Mouse (Mus musculus): ENCODE measurements at regions not wholly inside any gene's neighbourhood (a gene's known extent, or its start where the extent isn't known, plus 50 kb on each side); places are given as distances from the start of the nearest gene placed in this dataset.

DNA sequence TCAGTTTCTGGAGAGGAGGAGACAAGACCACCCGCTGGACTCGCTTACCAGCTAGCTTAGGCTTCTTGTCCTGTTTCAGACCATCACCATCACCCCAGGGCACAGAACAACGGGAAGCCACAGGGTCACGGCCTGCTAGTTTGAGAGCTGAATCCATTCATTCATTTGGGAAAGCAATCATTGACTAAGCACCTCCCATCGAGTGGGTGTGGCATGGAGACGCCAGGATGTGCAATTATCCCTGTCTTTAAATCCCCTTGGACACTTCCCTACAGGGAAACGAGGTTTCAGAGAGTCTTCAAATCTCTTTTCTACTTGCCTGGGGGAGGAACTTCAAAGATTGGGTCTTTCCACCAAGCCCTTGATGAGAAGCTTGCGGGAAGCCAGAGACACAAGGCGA lies 108.7 kb downstream of the 2410131K14Rik start:
- no peak for DNase-seq (ENCODE audit: low spot score in 2 of 2)

DNA sequence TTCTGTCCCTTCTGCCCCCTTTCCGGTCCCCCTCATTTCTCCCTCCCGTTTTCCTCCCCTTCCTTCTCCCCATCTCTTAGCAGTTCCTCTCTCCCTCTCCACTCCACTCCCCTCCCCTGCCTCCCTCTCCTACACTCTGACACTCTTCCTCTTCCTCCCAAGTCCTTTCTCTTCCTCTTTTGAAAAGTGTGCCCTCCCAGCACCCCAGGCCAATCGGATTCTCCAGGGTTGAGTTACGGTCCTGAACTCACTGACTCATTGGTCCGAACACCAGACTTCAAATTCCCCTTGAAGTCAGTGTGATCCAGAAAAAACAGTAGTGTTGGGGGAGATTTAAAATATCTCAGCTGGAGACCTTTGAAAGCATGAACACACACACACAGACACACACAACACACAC lies 109.1 kb downstream of the 2410131K14Rik start:
- DNase-seq (ENCODE audit: low spot score in 2 of 2), result no peak

DNA sequence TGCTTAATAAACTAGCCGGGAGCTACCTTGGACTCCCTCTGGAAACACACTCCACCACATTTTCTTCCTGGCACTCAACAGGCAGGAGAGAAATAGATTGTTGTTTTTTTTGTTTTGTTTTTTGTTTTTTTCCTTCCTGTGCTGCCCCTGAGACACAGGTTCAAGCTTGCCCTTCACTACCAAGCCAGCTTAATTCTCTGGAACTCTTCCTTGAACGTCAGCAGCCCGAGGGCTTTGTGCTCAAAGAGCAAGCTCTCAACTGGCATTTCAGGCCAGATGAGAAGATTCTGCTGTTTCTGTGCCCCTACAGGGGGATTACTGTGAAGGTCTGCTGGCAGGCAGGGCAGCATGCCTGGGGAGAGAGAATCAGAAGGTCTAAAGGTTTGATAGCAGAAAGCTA lies 109.8 kb downstream of the 2410131K14Rik start:
- DNase-seq (ENCODE audit: low spot score in 2 of 2), result no peak

DNA sequence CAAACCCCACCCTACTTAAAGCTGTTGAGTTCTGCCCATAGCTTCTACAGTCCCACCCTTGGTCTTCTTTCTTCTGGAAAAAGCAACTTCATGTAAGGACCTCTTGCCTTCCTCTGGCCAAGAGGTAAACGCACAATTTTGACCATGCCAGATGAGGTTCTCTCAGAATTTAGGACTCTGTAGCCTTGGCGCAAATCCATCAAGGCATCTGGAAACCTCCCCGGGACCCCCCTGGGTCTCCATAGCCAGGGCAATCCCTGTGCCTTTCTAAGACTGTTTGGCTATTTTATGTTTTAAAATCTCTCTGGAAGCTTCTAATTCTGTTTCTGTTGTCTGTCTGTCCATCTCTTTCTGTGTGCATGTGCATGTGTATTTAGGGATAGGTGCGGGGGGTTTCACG lies 110.3 kb downstream of the 2410131K14Rik start:
- DNase-seq (ENCODE audit: low spot score in 2 of 2), result no peak

DNA sequence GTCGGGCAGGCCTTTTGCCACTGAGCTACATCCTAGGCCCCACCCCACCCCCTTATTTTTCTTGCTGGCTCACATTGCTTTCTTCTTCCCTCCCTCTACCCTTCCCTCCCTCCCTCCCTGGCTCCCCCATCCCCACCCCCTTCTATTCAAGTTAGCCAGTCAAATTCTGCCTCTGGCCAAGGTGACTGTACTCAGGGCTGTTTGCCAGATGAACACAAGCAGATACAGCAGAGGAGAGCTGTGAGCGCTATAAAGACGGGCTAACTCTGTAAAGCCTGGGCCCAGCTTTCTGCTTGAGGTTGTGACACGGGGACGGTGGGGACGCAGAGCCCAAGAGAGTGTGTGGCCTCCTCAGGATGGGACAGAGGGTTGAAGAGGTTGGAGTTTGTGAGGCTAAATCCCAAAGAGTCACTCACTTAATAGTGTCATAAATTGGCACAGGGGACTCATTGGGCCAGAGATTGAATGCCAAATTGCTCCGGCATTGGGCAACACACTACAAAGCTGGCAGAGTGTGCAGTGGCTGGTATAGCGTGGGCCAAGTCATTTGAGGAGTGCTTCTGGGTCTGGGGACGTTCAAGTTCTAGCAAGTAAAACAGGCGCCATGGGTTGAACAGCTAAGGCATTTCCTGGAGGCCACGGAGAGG lies 110.8 kb downstream of the 2410131K14Rik start:
- DNase-seq (ENCODE audit: low spot score in 2 of 2), result no peak

DNA sequence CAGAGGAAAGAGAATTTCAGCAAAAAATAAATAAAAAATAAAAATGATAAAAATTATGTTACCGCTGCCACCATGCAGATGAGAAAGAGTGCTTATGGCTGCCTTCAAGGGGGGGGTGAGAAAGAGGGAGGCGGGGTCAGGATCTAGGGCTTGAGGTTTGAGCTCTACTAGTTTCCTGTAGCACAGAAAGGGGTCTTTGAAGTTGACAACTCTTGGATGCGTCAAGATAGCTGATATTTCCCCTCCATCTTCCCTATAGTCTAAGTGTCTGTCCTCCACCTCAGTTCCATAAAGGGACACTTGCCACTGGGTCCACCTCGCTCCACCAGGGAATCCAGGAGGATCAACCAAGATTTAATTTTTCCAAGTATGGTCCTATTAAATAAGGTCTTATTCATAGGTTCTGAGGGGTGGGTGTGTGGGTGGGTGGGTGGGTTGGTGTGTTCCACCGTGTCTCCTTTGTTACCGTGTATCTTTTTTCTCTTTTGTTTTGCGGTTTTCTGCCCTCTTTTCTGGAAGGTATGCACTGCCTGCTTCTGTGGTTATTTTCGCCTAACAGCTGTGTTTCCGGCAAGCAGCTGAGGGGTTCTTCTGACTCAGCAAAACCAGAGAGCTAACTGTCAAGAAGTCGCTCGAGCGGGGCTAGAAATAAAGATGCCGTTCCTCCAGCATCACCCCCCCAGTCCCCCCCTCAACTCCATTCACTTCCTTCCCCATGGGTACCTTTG lies 114.8 kb downstream of the 2410131K14Rik start:
- DNase-seq (ENCODE audit: low spot score in 2 of 2), result no peak

DNA sequence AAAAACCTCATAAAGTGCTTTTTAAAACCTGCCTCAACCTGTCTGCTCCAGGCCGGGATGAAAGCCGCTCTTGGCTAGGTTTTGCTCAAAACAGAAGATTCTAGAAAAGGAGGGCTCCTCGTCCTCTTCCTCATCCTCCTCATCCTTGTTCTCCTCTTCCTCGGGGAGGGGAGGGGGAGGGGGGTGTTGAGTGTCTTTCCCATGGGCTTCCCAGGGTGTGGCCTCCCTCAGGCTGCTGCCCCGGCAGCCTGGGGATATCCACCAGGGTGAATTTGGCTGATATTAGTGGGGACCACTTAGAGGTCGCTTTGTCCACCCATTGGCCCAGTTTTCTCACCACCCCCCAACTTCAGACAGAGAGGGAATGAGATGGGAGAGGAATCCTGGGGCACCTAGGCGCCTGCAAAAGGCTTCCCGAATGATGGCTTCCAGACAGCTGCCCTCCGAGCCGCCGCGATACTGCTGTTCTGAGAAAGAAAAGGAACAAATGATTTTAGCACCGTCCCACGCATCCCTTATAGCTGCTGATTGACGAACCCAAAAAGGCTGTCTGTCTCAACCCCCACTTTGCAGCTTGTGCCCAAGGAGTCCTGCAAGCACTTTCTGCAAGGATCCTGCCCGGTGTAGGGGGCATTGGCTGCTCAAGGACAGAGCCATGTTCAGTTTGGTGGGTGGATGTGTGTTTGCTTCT lies 115.5 kb downstream of the 2410131K14Rik start:
- no peak for DNase-seq (ENCODE audit: low spot score in 2 of 2)

DNA sequence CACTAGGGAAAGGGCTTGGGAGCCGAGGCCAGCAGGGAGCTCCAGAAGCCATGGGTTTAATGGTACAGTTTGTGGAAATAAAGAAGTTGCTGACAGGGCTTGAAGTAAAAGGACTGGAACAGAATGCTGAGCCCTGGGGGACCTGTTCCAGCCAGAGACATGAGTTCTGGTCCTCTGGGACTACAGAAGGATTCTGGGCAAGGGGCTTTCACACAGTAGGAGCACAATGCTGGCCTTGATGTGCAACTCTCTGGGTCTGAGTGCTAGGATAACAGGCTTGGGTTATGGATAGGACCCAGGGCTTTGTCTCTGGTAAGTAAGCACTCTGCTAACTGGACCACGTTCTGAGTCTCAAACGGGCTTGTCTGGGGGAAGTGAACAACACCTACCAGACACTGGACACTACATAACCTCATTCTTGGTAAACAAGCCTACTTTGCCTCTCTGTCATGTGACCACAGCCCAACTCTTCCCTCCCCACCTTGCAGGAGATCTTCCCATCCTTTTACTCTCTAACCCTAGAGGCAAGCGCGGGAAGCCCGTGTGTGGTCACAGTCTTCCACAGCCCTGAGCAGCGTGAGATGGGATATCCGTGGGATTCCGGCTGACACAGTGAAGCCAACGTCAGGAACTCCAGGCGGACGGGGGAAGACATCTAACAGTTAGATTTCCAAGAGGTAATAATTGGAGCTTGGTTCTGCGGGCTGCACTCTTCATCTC lies 116.3 kb downstream of the 2410131K14Rik start:
- no peak for DNase-seq (ENCODE audit: low spot score in 2 of 2)

DNA sequence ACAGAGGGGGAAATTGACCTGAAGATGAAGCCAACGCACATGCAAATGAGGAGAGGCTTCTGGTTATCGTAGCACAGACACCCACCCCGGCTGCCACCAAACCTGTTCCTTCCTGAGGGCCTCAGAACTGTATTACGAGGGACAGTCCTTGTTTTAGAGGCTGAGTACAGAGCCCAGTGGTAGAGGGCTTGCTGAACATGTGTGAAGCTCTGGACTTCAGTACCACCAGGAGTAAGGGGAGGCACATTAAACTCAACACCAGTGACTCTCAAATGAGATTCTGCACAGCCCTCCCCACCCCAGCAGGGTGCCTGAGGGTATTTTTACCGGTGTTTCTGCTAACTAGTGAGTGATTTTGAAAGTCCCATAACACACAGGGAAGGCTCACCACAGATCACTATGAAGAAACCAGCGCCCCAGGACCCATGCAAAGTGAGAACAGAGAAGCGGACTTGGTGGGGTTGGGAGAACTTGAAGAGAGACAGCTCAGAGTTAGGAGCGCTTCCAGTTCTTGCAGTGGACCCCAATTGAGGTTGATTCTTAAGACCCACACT lies 116.9 kb downstream of the 2410131K14Rik start:
- DNase-seq (ENCODE audit: low spot score in 2 of 2), result no peak

DNA sequence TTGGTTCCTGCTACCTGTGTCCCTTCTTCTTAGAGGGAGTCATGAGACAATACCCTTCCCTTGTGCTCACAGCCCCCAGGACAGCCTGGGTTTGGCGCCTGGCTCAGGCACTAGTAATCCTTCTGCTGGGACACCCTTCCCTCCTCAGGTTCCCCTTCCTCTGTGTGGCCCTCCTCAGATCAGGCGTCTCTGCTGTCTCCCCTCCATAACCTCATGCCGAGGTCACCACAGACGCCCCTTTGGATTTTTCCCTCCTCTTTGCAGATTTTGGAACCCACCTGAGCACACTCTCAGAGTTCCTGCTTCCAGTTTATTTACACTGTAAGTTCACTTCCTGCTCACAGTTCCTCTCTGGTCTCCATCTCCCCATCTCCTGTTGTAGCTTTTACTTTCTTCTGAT lies 117.7 kb downstream of the 2410131K14Rik start:
- DNase-seq (ENCODE audit: low spot score in 2 of 2), result no peak

DNA sequence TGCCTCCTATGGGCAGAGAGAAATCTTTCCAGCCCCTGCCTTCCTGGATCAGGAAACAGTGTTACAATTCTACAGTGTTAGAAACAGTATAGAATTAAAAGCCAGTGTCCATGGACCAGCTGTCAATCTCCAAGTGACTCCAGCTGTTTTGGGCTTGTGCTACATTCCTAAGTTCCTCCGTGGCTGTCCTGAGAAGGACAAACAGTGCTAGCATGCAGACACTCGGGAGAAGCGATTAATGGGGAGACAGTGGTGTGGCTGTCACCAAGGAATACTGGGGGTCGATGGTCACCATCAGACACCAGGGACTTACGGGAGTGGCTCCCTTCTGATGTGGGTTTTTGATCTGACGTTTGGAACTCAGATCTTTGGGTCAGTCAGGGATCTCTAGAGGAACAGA lies 118.1 kb downstream of the 2410131K14Rik start:
- no peak for DNase-seq (ENCODE audit: low spot score in 2 of 2)

DNA sequence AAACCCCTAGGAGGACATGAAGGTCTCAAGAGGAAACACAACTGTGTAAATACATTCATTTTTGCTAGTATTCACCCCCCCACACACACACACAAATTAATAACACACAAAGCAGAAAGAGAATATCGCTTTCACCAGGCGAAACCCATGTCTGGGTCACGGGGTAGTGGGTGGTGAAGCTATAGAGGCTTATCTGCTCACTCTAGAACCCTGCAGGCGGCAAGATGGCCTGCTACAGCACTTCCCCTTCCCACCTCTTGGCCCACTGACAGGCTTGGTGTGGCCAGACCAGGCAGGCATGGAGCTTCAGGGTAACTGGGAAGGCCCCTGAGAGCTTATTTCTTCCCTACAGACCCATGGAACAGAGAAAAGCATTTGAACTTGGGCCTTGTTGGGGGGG lies 119.6 kb downstream of the 2410131K14Rik start:
- DNase-seq (ENCODE audit: low spot score in 2 of 2), result no peak

DNA sequence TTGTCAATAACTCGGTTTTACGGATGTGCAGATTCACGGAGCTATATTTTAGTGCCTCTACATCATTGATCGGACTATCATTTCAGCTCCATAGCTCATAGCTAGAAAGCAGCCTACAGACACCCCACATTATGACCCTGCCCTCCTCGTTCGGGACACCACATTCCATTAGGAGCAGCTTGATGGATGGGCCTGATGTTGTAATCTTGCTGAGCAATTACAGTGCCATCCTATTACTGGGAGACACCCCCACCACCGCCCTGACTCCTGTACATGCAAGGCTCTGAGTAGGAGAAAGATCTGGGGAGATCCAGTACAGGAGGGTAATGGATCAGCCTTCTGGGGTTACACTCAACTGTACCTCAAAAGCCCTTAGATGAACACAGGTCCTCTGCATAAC lies 120.2 kb downstream of the 2410131K14Rik start:
- no peak for DNase-seq (ENCODE audit: low spot score in 2 of 2)

DNA sequence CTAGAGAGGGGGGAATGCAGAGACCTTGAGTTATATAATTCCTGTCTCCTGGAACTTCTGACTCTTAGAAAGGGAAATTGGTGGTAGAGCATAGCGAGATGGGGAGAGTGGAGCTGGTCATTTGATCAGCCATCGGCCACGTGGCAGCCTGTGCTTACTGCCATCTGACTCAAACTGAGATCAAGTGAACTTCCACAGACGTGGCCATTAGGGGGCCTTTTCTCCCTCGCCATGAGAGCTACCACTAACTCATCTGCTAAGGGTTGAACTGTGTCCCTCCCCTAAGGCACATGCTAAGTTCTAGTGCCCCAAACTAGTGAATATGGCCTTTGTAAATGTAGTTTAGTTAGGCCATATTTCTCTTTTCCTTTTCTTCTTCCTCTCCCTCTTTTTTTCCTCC lies 120.6 kb downstream of the 2410131K14Rik start:
- no peak for DNase-seq (ENCODE audit: low spot score in 2 of 2)

DNA sequence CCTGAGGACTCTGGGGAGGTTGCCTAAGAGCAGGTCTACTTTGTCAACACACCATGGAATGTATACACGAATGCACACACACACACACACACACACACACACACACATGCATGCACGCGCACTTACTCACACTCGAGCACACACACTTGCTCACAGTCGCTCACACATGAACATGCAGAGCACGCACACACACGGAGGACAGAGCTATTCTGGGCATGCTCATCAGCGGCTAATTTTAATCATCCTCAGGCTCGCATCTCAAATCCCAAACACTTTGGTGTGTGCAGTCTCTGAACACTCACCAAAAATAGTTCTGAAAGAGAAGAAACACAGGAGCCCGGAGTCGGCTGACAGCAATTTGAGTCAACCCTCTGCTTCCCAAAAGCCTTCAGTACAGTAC lies 122.0 kb downstream of the 2410131K14Rik start:
- DNase-seq (ENCODE audit: low spot score in 2 of 2), result no peak

DNA sequence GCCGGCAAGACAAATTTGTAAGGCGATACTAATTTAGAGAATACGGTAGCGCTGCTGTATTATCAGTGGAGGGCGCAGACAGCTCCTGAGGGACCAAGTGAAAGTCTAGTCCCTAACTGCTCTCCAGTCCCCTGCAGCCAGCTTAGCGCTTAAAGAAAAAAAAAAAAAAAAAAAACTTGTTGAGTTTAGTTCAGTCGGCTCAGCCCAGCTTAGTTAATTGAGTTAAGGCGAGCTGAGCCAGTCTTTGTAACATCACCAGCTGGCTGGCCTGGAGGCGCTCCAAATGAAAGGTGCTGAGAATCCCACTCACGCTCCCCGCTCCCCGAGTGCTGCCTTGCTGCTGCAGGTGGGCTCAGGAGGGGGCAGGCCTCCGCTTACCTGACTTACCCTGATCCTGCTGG lies 128.6 kb downstream of the 2410131K14Rik start:
- no peak for DNase-seq (ENCODE audit: low spot score in 2 of 2)

DNA sequence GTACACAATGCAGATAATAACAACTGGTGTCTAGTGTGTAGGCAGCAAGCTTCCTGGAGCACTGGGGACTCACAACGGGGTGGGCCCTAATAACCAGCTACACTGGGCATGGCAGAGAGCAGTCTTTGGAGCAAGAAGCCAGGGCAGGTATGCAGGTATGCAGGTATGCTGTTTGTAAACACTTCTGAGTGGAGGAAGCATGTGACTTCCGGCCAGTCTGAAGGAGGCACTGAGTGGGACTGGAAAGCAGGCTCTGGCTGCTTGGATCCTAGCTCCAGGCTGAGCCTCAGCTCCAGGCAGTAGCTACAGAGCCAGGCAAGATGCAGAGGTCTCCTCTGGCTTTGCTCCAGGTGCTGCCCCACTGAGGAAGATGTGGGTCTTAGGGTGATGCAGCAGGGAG lies 129.9 kb downstream of the 2410131K14Rik start:
- no peak for DNase-seq (ENCODE audit: low spot score in 2 of 2)

DNA sequence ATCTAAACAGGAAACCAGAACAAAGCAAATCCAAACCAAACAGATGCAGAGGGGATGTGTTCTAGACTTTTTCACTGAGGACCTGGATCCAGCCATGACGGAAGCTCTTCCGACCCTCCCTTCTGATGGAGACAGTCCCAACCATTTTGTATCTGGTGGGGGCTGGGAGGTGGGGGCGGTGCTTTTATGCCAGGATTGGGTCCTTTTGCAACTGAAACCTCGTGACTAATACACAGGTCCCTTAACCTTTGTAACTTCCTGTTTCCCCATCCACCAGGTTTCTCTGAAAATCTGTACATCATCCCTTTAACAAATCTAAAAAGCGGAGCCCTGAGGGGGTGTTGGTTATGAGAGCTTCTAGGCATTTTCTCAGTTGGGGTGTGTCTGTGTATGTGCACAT lies 130.9 kb downstream of the 2410131K14Rik start:
- no peak for DNase-seq (ENCODE audit: low spot score in 2 of 2)

DNA sequence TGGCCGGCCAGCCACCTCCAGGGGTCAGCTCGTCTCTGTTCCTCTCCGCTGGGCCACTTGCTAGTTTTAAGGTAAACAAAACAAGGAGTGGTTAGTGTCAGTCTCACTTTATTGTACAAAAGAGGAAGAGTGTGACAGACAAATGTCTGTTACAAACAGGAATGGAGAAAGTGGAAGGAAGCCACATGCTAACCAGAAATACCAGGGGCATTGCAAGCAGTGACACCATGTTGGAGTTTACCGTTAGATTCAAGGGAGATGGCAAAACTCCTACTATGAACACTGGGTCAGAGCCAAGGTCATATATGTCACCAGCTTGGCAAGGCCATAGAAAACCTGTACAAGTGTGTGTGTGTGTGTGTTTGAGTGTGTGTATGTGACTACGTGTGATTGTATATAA lies 131.5 kb downstream of the 2410131K14Rik start:
- DNase-seq (ENCODE audit: low spot score in 2 of 2), result no peak

DNA sequence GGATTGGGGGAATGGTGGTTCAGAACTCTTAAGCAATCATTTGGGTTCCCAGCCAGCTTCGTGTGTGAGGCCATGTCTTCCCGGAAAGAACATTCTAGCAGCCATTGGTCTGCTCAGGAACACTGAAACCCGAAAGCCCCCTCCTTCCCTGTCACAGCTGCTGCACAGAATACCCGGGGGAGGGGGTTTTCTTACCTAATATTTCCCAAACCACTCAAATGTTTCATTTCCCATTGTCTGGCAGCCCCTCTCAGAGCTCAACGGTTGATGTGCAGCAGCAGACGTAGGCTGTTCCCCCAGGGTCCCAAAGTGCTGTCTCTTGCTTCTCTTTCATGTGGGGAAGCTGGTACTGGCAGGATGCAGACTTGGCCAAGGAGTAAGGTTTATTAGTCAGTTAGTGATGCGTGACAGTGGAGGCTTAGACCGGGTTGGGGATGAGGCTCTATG lies 132.4 kb downstream of the 2410131K14Rik start:
- DNase-seq (ENCODE audit: low spot score in 2 of 2), result no peak

DNA sequence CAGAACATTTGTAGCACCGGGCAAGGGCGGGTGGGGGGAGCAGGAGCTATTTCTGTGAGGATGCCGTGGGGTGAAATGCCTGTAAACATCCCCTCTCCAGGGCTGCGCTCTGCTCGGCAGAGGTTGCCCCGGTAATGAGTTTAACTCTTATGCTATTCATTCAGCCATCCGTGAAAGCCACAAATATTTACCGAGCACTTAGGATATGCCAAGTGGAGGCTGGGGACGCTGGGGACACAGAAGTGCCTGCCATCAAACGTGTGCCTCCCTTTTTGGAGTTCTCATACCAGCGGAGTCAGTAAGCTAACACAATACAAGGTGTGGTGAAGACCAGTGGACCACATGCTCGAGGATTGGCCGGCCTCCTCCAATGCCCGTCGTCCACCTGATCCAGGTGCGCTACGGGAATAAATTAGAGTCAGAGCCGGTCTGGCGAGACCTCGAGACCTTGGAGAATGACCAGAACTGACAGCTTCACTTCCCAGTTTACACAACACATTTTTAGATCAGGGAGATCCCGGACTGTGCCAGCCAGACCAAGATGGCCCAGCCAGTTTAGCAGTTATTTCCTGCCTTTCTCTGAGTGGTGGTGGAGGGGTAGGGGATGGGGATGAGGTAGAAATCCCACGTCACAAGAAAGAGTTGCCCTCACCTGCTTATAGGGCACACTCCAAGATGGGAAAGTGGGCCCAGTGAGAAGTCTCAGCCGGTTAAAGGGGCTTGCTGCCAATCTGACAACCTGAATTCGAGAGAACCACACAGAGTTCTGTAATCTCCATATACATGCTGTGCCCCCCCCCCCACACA lies 134.4 kb downstream of the 2410131K14Rik start:
- DNase-seq (ENCODE audit: low spot score in 2 of 2), result no peak
